ENCODE assay signal across 12 mouse cellular contexts in genomic region chr6:142718167-142718566, GRCm38 (mm10). TPM values are rescaled to one million over a fixed set of nuclear protein-coding genes. Genes with fewer than 3 reads are reported as not detected.
DNase-seq lines count a peak whose midpoint lies in the region; ATAC-seq and TF ChIP-seq lines count a peak whose summit lies in the region.
"Had no signal": no experiment of that assay in that cellular context is flagged by ENCODE, and none has a peak within 500 bp of the region (broad histone marks: within the 10 kb centered on the region; RNA-seq: fewer than 3 reads in every experiment).

No protein-coding gene starts in this region.

- ATAC-seq in common myeloid progenitor, adult 5-6 weeks (replicated peaks; ENCODE audit: low read depth, poor library complexity, severe bottlenecking): peak; percentile 60; the same call in 1 of the 2 replicates
- no peak for ATAC-seq in liver, postnatal 0 days

- no peak for TF ChIP-seq POLR2A in heart, adult 2 months (IDR thresholded peaks at IDR 0.05; ENCODE audit: insufficient read depth, low read depth, low read length)

- H3K27ac ChIP-seq in heart, adult 2 months: peak overlapping the region; percentile 18
- no peak overlapping the region; the same call in 1 of the 2 replicates for H3K27ac ChIP-seq in liver, postnatal 0 days (ENCODE audit: low read depth)

- peak; percentile 31 for TF ChIP-seq CTCF in heart, adult 2 months (IDR thresholded peaks at IDR 0.05)
- TF ChIP-seq CTCF in E14TG2a.4 (conservative IDR thresholded peaks at IDR 0.05; ENCODE audit: low read length): peak; percentile 23; the same call in 1 of the 2 replicates
- TF ChIP-seq CTCF in liver, postnatal 0 days (IDR thresholded peaks at IDR 0.05; ENCODE audit: low read depth): peak; percentile 30; the same call in 1 of the 2 replicates

- H3K4me2 ChIP-seq in liver, postnatal 0 days (ENCODE audit: low read depth, low read length): no peak overlapping the region

- H3K4me3 ChIP-seq in heart, adult 2 months: no peak overlapping the region
- no peak overlapping the region for H3K4me3 ChIP-seq in E14TG2a.4 (replicated peaks; ENCODE audit: low read length)
- no peak overlapping the region for H3K4me3 ChIP-seq in liver, postnatal 0 days (ENCODE audit: low read depth, low read length)

- no peaks in the 10 kb centered on the region for H3K79me2 ChIP-seq in heart, adult 2 months (replicated peaks; ENCODE audit: control insufficient read depth, insufficient read depth, low read length)

- H3K36me3 ChIP-seq in heart, adult 2 months (ENCODE audit: control insufficient read depth, insufficient read depth, low read length): no peaks in the 10 kb centered on the region
- H3K36me3 ChIP-seq in E14TG2a.4 (ENCODE audit: insufficient read depth, low read length): no peaks in the 10 kb centered on the region
- no peaks in the 10 kb centered on the region for H3K36me3 ChIP-seq in liver, postnatal 0 days (replicated peaks; ENCODE audit: insufficient read depth, low read length)

- no peak for TF ChIP-seq EP300 in heart, adult 2 months (IDR thresholded peaks at IDR 0.05; ENCODE audit: insufficient read depth, low read depth, low read length)
- no peak for TF ChIP-seq EP300 in liver, postnatal 0 days (IDR thresholded peaks at IDR 0.05; ENCODE audit: low read depth)

- DNase-seq in heart, adult 2 months: no peak
- DNase-seq in heart, postnatal 10 days: no peak
- DNase-seq in liver, postnatal 0 days: no peak
- DNase-seq in right cerebral cortex, adult 18-20 months: no peak
- DNase-seq in urinary bladder, postnatal 36 days (ENCODE audit: low spot score in 2 of 2): no peak
- DNase-seq in embryo, embryonic 10 days (ENCODE audit: low spot score): no peak
- DNase-seq: adrenal gland, postnatal 10 days; heart, postnatal 36 days; kidney, adult 18-20 months; thymus, adult 2 months had no signal

- intact Hi-C loops in heart, adult 2 months (cut with DNase I): no loop called here
- intact Hi-C loops in heart, postnatal 10 days (cut with DNase I): no loop called here

- H3K27me3 ChIP-seq in heart, adult 2 months (ENCODE audit: control insufficient read depth, insufficient read depth, low read length): no peaks in the 10 kb centered on the region
- no peaks in the 10 kb centered on the region for H3K27me3 ChIP-seq in E14TG2a.4 (ENCODE audit: insufficient read depth, low read length)
- no peaks in the 10 kb centered on the region for H3K27me3 ChIP-seq in liver, postnatal 0 days (ENCODE audit: insufficient read depth, low read length)

- H3K9me3 ChIP-seq in E14TG2a.4 (ENCODE audit: low read length): peaks cover 23% of the 10 kb centered on the region
- no peaks in the 10 kb centered on the region for H3K9me3 ChIP-seq in liver, postnatal 0 days (ENCODE audit: low read length)

- no peaks in the 10 kb centered on the region; the same call in 1 of the 2 replicates for H3K4me1 ChIP-seq in heart, adult 2 months (ENCODE audit: control insufficient read depth, insufficient read depth, low read length)
- no peaks in the 10 kb centered on the region for H3K4me1 ChIP-seq in E14TG2a.4 (replicated peaks; ENCODE audit: low read depth, low read length)
- no peaks in the 10 kb centered on the region for H3K4me1 ChIP-seq in liver, postnatal 0 days (ENCODE audit: insufficient read depth)

- WGBS in heart, adult 2 months: 76% methylated on average over 7 of the region's 7 CpGs
- 76% methylated on average over 7 of the region's 7 CpGs for WGBS in liver, postnatal 0 days (ENCODE audit: insufficient replicate concordance)

- H3K9ac ChIP-seq in heart, adult 2 months (ENCODE audit: low read depth, low read length): no peak overlapping the region
- H3K9ac ChIP-seq in liver, postnatal 0 days (replicated peaks): no peak overlapping the region

RNA-seq across cellular contexts. Expression of gene Abcc9, which starts 16.1 kb away (rescaled TPM):
- 100 to 1,000 TPM; 227 to 235 TPM for total RNA-seq in heart, adult 2 months (2021)
- polyA plus RNA-seq in heart, adult 2 months (2012; rRNA removed): 57.8 and 100 TPM in 2 replicates
- 100 to 1,000 TPM; 220 to 258 TPM for total RNA-seq in heart, postnatal 10 days (2021)
- total RNA-seq in common myeloid progenitor, adult 5-6 weeks (2017): not detected in 2 replicates
- 2.9 and 3.2 TPM in 2 replicates for polyA plus RNA-seq in liver, postnatal 0 days (2015; fragmentation: Nextera tagmentation; extraction: Ambion mirVana)

RNA-seq across cellular contexts. Expression of gene Cmas, which starts 38.3 kb away (rescaled TPM):
- total RNA-seq in heart, adult 2 months (2021): 10 to 100 TPM; 35.0 to 35.9 TPM
- 11.7 and 18.5 TPM in 2 replicates for polyA plus RNA-seq in heart, adult 2 months (2012; rRNA removed)
- total RNA-seq in heart, postnatal 10 days (2021): 10 to 100 TPM; 36.5 to 41.0 TPM
- 82.6 and 83.3 TPM in 2 replicates for total RNA-seq in common myeloid progenitor, adult 5-6 weeks (2017)
- 107 and 121 TPM in 2 replicates for polyA plus RNA-seq in liver, postnatal 0 days (2015; fragmentation: Nextera tagmentation; extraction: Ambion mirVana)

Comparison
In these comparisons a context has a peak if more than half of its experiments do, and no peak if none do; other contexts are left out.
1. RNA of gene Abcc9, which starts 16.1 kb away (total RNA-seq): 220 to 258 TPM in heart, postnatal 10 days and 227 to 235 TPM in heart, adult 2 months; not detected in common myeloid progenitor, adult 5-6 weeks; every median in the first group is over 100 times any median in the second.
2. Peak in every context shown above with its lines, with median percentiles within 50 percentile points of each other: CTCF ChIP-seq.